Mouse (Mus musculus): ENCODE results near the gene Hist3h2ba. TPM values are rescaled to one million over a fixed set of nuclear protein-coding genes. Genes with fewer than 3 reads are reported as not detected.

Hist3h2ba gene
- 10 to 100 TPM in 2 of 4 experiments, 1 to 10 TPM in 2; 3.3 to 12.2 (median 7.8) TPM for total RNA-seq (2022)

- DNase-seq: peak; percentile 35
These were observed at the start of gene Hist3h2ba for GRCm38 (mm10) chr11:58948542-58949479. Gene Hist3h2ba, plus strand, starts transcription at chr11:58948920.

GRCm38 (mm10) chr11:58901080-58901479, 47.6 kb upstream of the Hist3h2ba start:
- no peak for DNase-seq

GRCm38 (mm10) chr11:58903511-58904409, 45.0 kb upstream of the Hist3h2ba start, which contains the start of gene Zfp39:
Gene Zfp39, minus strand, starts transcription at chr11:58904225.
- DNase-seq: peak; percentile 95

GRCm38 (mm10) chr11:58904410-58904718, 44.4 kb upstream of the Hist3h2ba start:
- DNase-seq: no peak

- no peak for DNase-seq
These were observed 43.9 kb upstream of the Hist3h2ba start for GRCm38 (mm10) chr11:58904838-58905237.

- DNase-seq: no peak
These were observed 34.9 kb upstream of the Hist3h2ba start for GRCm38 (mm10) chr11:58913776-58914175.

GRCm38 (mm10) chr11:58914461-58915028, 34.2 kb upstream of the Hist3h2ba start:
- DNase-seq: no peak

- peak; percentile 22 for DNase-seq
These were observed 31.6 kb upstream of the Hist3h2ba start for GRCm38 (mm10) chr11:58916879-58917744.

- DNase-seq: no peak
These were observed 30.9 kb upstream of the Hist3h2ba start, which contains the start of gene Btnl10 for GRCm38 (mm10) chr11:58917745-58918366. Gene Btnl10, plus strand, starts transcription at chr11:58917908.

- no peak for DNase-seq
These were observed 30.0 kb upstream of the Hist3h2ba start for GRCm38 (mm10) chr11:58918759-58919158.

GRCm38 (mm10) chr11:58922420-58922819, 26.3 kb upstream of the Hist3h2ba start:
- no peak for DNase-seq

- no peak for DNase-seq
These were observed 22.1 kb upstream of the Hist3h2ba start for GRCm38 (mm10) chr11:58926651-58927050.

- DNase-seq: no peak
These were observed 21.7 kb upstream of the Hist3h2ba start for GRCm38 (mm10) chr11:58927053-58927452.

- DNase-seq: no peak
These were observed 20.7 kb upstream of the Hist3h2ba start for GRCm38 (mm10) chr11:58927790-58928651.

GRCm38 (mm10) chr11:58929055-58929454, 19.7 kb upstream of the Hist3h2ba start:
- no peak for DNase-seq

GRCm38 (mm10) chr11:58929641-58930040, 19.1 kb upstream of the Hist3h2ba start:
- no peak for DNase-seq

GRCm38 (mm10) chr11:58930254-58930653, 18.5 kb upstream of the Hist3h2ba start:
- no peak for DNase-seq

- no peak for DNase-seq
These were observed 17.1 kb upstream of the Hist3h2ba start for GRCm38 (mm10) chr11:58931576-58931975.

- no peak for DNase-seq
These were observed 10.8 kb upstream of the Hist3h2ba start for GRCm38 (mm10) chr11:58937909-58938308.
